Mouse (Mus musculus) Patski (cell line): ENCODE results near the gene Nxph1. TPM values are rescaled to one million over a fixed set of nuclear protein-coding genes. Genes with fewer than 3 reads are reported as not detected.

Source experiments
- ATAC-seq: fragments of 100-300 bp; one replicate; pipeline ENCODE4 v1.8.0; 2021
- CTCF ChIA-PET: fragments of 350-600 bp; sonication (Branson Sonifier 250); formaldehyde crosslinking; loops from one replicate; lab custom pipeline; 2022; ENCODE audit warnings: inconsistent platforms; lab: Charles Lee
- POLR2A ChIA-PET: fragments of 350-600 bp; sonication (Branson Sonifier 250); formaldehyde crosslinking; loops from one replicate; lab custom pipeline; 2022; ENCODE audit warnings: antibody characterized with exemption, inconsistent platforms; lab: Charles Lee
- DNase-seq: peaks from one replicate; pipeline ENCODE4 v3.0.0-alpha.2; 2011; ENCODE audit warnings: low read depth, low spot score
- H3K27me3 ChIP-seq: fragments of 371-371 bp; one replicate; pipeline ENCODE4 v1.5.1; 2021
- CTCF ChIP-seq: fragments of 100-300 bp; IDR thresholded peaks from one replicate; pipeline ENCODE4 v1.5.1; 2021
- in situ Hi-C: fragments of 300-500 bp; cut with MboI; formaldehyde crosslinking; loops from 3 replicates; pipeline ENCODE4 v1.11.1; 2018; ENCODE audit warnings: low pct_unique_long_range_greater_than_20kb, mixed read lengths
- polyA plus RNA-seq: library from polyadenylated mRNA; unstranded; gene quantifications from one replicate; pipeline ENCODE4 v1.2.3, GENCODE M21; 2021

The Nxph1 gene
- polyA plus RNA-seq, 1 experiment from 2014 or later: not detected

DNA sequence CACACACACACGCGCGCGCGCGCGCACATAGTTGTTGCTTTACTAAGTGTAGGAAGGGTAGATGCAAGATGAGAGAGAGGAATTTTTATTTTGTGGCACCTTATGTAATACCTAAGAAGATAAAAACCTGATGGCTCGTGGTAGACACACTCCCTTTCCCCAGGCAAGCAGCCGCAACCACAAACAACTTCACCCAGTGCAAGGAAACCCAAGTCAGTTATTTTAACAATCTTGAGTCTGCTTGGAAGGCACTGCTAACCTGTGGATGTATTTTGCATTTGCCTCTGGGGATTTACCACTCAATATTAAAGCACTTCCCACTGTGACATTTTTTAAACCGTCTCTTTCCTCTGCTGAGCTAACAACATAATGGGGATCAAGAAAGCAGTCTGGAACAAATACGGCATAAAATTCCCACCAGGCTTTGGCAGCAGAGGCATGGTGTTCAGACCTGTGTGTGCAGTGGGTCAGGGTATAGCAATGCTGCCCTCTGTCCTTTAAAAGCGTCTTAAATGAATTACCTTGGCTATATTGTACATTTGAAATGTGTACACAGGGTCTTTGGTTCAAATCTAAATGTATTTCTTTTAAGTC, 176.2 kb downstream of the Nxph1 start:
- ATAC-seq (no peak), DNase-seq (no peak)
- ChIA-PET POLR2A (no interaction called here), CTCF (no interaction called here)
- no peaks in the 10 kb centered on the region for H3K27me3 ChIP-seq
- in situ Hi-C loops: no loop called here
- TF ChIP-seq CTCF: no peak

DNA sequence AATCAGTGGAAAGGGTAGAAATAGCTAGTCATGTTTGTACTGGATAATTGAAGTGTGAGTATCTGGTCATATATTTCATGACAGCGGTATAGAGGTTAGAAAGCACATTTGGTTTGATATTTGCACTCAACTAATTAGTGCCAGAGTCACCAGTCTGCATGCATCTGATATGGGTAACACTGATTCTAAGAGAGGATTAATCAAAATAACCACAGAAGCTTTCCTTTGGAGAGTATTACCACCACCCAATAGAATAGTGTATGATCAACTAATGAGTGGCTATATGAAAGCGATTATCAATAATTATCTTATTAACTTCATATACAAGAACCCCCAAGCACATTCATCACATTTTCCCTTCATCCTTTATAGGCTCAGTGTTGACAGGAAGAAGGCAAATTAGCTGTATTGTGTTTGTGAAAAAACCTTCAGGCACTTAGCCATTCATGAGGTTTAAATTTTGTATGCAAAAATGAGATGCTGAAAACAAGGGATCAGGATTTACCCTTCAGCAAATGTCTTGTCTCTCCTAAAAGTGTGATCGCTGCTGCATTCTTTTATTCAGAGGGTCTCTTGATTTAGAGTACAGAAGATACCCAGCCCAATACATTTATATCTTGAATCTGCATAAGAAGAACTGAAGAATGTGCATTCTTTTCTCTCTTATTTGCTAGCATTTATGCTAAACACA, 185.5 kb downstream of the Nxph1 start:
- TF ChIP-seq CTCF: no peak
- DNase-seq (no peak), ATAC-seq (no peak)
- in situ Hi-C loops: no loop called here
- H3K27me3 ChIP-seq: peaks cover 4% of the 10 kb centered on the region
- ChIA-PET POLR2A (no interaction called here), CTCF (no interaction called here)

DNA sequence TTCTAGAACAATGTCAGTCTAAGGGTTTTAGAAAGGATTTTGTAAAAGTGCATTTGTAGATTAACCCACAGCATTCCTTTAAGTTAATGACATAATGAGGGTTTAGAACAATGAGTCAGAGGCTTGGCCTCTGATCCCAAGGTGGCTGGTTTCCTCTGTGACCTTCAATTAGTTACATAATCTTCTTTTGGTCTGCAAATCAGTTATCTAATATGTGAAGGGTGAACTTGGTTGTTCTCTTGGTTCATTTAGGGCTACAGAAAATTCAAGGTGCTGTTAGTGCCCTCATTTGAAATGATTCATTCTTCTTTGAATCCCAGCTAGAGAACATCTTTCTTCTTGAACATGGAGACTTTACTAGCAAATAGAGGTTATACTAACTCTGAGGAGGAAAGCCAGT, 199.7 kb downstream of the Nxph1 start:
- DNase-seq: no peak
- ATAC-seq: no peak
- POLR2A ChIA-PET: no interaction called here
- in situ Hi-C loops: no loop called here
- CTCF ChIA-PET: no interaction called here
- TF ChIP-seq CTCF: no peak
- H3K27me3 ChIP-seq: no peaks in the 10 kb centered on the region

DNA sequence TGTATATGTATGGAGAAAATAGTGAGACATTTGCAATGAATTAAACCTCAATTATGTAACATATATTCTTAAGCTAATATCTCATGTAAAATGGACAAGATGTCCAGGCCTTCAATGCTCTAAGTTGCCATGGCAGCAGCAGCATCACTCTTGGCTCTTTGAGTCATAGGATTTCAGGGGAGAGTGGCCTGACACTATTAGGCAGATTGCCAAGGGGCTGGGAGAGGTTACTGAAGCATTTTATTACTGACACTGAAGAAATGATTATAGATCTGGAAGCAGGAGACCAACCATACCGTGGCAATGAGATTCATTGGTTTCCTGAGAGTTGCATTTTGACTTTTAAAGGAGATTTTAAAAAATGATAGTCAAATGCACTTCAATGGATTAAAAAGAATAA, 201.6 kb downstream of the Nxph1 start:
- CTCF ChIA-PET: no interaction called here
- no peaks in the 10 kb centered on the region for H3K27me3 ChIP-seq
- ATAC-seq: no peak
- in situ Hi-C loops: no loop called here
- no peak for TF ChIP-seq CTCF
- POLR2A ChIA-PET: no interaction called here
- DNase-seq: no peak

GRCm38 (mm10) chr6:9159191-9159590, 211.0 kb downstream of the Nxph1 start:
- no peaks in the 10 kb centered on the region for H3K27me3 ChIP-seq
- TF ChIP-seq CTCF: no peak
- ChIA-PET POLR2A (no interaction called here), CTCF (no interaction called here)
- ATAC-seq (no peak), DNase-seq (no peak)
- in situ Hi-C loops: no loop called here

GRCm38 (mm10) chr6:9182477-9182876, 234.2 kb downstream of the Nxph1 start:
- DNase-seq (no peak), ATAC-seq (no peak)
- CTCF ChIA-PET: no interaction called here
- no peak for TF ChIP-seq CTCF
- no peaks in the 10 kb centered on the region for H3K27me3 ChIP-seq
- POLR2A ChIA-PET: no interaction called here
- in situ Hi-C loops: no loop called here

DNA sequence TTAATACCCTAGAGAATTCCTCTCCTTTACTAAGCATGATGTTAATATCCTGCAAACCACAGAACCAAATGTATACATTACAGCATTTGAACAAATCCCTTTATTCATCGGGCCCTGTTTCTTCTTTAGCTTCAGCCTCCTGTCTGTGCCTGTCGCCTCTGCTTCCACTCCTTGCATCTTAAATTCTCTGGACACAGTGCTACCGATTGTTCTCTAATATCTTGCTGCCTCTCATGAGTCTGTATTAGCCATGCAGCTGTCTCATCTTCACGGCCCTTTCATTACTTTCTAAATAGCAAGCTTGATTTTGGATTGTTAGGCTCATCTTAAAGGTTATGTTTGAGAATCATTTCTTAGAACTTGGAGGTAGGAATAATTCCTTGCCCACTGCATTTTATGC, 262.5 kb downstream of the Nxph1 start:
- POLR2A ChIA-PET: no interaction called here
- no peak for TF ChIP-seq CTCF
- ATAC-seq (no peak), DNase-seq (no peak)
- H3K27me3 ChIP-seq: no peaks in the 10 kb centered on the region
- in situ Hi-C loops: no loop called here
- CTCF ChIA-PET: no interaction called here

GRCm38 (mm10) chr6:9220724-9221453, 272.7 kb downstream of the Nxph1 start:
- DNase-seq: no peak
- in situ Hi-C loops: no loop called here

DNA sequence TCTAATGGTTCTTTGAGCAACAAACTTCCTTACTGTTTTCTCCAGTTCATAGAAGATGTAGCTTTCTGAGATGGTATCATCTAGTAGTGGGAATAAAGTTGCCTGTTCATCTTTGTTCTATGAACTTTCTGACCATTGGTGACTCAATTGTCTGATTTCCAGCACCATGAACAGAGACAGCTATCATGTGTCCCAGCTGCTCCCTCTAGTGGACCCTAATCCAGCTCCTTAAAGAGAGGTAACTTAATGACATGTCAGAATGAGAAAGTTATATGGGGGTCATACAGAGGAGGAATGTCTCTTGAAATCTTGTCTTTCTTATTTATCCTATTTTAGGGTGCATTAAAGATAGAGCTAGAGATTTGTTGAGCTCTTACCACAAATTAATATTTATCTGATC, 286.6 kb downstream of the Nxph1 start:
- no peak for ATAC-seq
- ChIA-PET CTCF (interaction anchor here (1.2 kb wide), 2 partner anchors 12 to 31 kb away, joined by 3 read pairs; no protein-coding TSS in a partner anchor), POLR2A (no interaction called here)
- H3K27me3 ChIP-seq: no peaks in the 10 kb centered on the region
- in situ Hi-C loops: no loop called here
- peak; percentile 44 for TF ChIP-seq CTCF
- DNase-seq: no peak

More at GRCm38 (mm10) chr6:9220724-9221453, 272.7 kb downstream of the Nxph1 start:
- ATAC-seq: no peak
- CTCF ChIA-PET: no interaction called here
- TF ChIP-seq CTCF: no peak
- no peaks in the 10 kb centered on the region for H3K27me3 ChIP-seq
- POLR2A ChIA-PET: no interaction called here

- in situ Hi-C loops: no loop called here
These were observed 319.8 kb downstream of the Nxph1 start for GRCm38 (mm10) chr6:9267998-9268397.

More at GRCm38 (mm10) chr6:9267998-9268397, 319.8 kb downstream of the Nxph1 start:
- H3K27me3 ChIP-seq: no peaks in the 10 kb centered on the region
- CTCF ChIA-PET: no interaction called here
- ATAC-seq (no peak), DNase-seq (no peak)
- no peak for TF ChIP-seq CTCF
- POLR2A ChIA-PET: no interaction called here

Other genes with a start within 250 kb of the Nxph1 start
- 4.7 TPM for gene Ica1, start 169.9 kb upstream of the Nxph1 start, polyA plus RNA-seq